Mouse (Mus musculus): ENCODE results near the gene Zfp960.
"Not testable (repeated sequence)": the region's sequence is repeated elsewhere in the genome, so short reads cannot be mapped to it uniquely, and the experiment has no call there.

- not testable (repeated sequence) for TF ChIP-seq CTCF (IDR thresholded peaks at IDR 0.05; ENCODE audit: low read depth); EP300 (optimal IDR thresholded peaks at IDR 0.05)
These were observed at the start of gene Zfp960 for GRCm38 (mm10) chr17:17063628-17064494.

Measured in stomach, postnatal 0 days (tissue).